Mouse (Mus musculus) kidney, postnatal 4 days (tissue): ENCODE results near the gene Car14.
"Not testable (repeated sequence)": the region's sequence is repeated elsewhere in the genome, so short reads cannot be mapped to it uniquely, and the experiment has no call there.

Experiments used
- DNase-seq, 2 experiments: peaks; one replicate each; pipeline ENCODE4 v3.0.0; 2021; ENCODE audit warnings: mixed read lengths in 2 of 2

Gene Car14

GRCm38 (mm10) chr3:95924185-95924584 lies 19.7 kb upstream of the Car14 start:
- no peak for DNase-seq

- not testable (repeated sequence) for DNase-seq
Measured at GRCm38 (mm10) chr3:95923429-95923828, 18.9 kb upstream of the Car14 start.

GRCm38 (mm10) chr3:95920532-95920931 lies 16.0 kb upstream of the Car14 start:
- not testable (repeated sequence) for DNase-seq

DNA sequence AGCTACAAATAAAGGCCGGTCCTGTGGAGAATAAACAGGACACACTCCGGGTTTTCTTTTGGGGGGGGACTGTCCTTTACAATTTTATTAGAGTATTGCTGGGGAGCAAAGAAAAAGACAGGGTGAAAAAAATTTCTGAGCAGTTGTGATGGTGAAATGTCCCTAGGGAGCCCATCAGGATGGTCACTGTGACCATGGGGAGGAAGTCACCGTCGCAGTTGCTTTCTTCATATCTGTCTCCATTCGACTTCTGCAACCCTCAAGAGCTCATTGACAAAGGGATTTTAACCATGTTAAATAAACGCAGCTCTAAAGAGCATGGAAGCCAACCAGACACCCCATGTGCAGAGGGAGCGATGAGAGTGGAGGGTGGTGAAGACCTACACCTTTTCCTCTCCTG lies 12.3 kb upstream of the Car14 start:
- DNase-seq: no peak

GRCm38 (mm10) chr3:95914706-95915105 lies 10.2 kb upstream of the Car14 start:
- DNase-seq: no peak

DNA sequence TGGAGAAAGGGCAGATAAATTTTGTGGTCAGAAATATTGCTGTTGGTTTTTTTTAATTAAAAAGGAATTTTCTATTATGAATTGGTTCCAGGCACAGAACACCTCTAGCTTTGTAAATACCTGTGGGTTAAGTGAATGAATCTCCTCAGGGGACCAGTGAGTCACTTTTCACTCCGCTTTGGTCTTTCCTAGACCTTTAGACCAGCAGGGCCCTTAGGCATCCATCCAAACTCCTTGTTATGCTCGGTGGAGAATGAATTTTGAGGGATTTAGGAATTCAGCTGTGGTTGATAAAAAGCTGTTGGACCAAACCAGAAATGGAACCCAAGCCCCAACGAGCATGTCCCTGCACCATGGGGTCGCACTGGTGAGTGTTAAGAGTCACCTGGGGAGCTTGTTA lies 3.1 kb upstream of the Car14 start:
- DNase-seq: no peak

DNA sequence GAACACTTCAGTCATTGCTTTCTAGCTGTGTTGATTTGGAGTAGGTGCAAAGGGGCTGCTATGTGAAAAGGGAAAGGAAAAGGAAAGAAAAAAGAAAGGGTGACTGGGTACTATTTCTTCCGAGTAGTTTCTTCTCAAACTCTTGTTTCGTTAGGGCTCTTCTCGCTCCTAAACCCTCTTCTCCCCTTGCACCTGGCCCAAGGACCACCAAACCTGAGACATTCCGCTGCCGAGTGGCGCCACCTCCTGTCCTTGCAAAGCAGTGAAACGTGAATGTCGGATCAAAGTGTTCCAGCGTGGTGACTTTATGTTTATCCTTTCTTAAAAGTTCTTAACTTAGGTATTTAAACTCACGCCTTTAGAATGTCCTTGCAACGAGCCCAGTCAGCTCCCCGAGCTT lies 2.4 kb upstream of the Car14 start:
- DNase-seq: peak; percentile 77 to 82

DNA sequence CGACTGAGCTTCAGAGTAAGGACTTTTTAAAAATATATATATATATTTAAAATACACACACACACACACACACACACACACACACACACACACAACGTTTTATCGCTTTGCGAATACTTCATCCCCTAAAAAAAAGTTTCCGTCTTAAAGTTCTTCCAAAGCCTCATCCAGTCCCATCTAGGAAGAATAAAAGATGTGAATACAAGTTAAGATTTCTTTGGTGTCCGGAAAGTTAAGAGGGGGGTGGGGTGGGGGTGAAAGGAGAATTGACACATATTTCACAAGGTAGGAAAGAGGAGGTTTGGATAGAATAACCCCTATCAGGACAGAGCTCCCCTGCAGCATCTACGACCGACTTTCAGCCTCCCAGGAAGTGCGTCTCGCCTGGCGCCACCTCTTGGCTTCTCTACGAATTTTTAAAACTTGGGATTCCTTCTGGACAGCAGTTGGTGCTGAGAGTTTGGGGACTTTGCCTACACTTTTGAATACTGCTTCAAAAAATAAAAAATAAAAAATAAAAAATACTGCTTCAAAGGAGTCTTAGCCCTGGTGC lies 1.5 kb upstream of the Car14 start:
- peak; percentile 70 to 78 for DNase-seq

- peak; percentile 49 to 65 for DNase-seq
Measured at GRCm38 (mm10) chr3:95905146-95905939, 852 bp upstream of the Car14 start.

GRCm38 (mm10) chr3:95903753-95904502 lies 563 bp downstream of the Car14 start:
- peak in 1 of 2 experiments; percentile 51 for DNase-seq

GRCm38 (mm10) chr3:95902643-95903042 lies 1.8 kb downstream of the Car14 start:
- no peak for DNase-seq

DNA sequence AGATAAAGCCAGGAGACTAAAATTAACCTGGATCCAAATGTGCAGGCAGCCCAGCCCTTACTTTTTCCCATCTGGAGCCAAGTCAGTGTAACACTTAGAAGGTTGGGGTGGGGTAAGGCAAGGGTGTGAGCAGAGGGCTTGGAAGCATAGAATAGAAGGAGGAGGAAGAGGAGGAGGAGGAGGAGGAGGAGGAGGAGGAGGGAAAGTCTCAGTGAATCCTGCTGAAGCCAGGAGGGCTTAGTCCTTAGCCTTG lies 2.2 kb downstream of the Car14 start:
- DNase-seq: no peak

GRCm38 (mm10) chr3:95901616-95902372 lies 2.7 kb downstream of the Car14 start:
- DNase-seq: peak in 1 of 2 experiments; percentile 55

- no peak for DNase-seq
Measured at GRCm38 (mm10) chr3:95899800-95900524, 4.5 kb downstream of the Car14 start.

- DNase-seq: not testable (repeated sequence)
Measured at GRCm38 (mm10) chr3:95895501-95895900, 9.0 kb downstream of the Car14 start.

DNA sequence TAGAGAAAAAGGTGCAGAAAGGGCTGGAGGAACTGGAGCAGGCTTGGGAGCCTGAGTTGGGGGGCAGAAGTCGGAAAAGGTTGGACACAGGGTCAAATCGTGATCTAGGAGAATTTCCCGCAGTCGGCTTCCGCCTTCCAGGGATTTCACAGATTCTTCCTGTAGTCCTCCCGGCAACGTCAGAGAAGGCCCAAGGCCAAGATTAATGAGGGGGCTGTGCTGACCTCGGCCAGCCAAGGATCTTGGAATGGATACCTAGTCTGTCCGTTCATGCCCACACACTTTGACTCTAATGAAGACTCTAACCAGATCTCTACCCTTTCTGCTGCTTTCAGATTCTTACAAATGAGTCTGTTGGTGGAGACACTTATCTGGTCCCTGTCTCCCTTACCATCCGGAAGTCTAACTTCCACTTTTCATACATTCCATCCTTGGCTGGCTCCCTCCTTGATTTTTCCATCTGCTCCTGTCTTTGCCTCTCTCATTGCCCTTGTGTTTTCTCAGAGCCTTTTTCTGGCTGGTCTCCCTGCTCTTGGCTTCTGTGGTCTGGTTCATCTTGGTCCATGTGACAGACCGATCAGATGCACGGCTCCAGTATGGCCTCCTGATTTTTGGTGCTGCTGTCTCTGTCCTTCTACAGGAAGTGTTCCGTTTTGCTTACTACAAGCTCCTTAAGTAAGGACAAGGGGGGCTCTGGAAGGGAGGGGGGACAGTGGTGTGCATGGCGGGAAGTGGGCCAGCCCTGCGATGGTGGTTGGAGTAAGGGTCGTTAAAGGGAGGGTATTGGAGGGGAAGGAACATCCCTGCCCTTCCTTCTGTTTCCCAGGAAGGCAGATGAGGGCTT lies 10.0 kb downstream of the Car14 start:
- DNase-seq: peak; percentile 77 to 84

GRCm38 (mm10) chr3:95893606-95894316 lies 10.7 kb downstream of the Car14 start, which contains the start of gene Aph1a:
Gene Aph1a (plus strand): TSS chr3:95893969.
- DNase-seq: peak; percentile 95 to 97

DNA sequence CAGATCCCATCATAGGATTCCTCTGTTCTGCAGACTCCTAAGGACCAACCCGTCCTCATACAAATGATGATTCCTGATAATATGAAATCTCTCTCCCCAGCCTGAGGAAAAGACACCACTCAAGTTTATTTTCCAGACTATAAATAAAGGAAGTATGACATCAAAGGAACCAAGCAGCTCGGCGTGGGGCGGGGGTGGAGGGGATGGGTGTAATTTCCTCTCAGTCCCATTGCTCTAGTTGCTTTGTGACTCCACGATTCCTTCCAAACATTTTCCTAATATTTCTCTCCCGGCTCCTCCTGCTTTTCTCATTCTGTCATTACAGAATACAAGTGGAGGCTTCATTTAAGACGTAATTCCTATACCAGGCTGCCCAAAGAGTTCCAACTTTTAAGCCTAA lies 11.4 kb downstream of the Car14 start:
- DNase-seq: peak; percentile 42 to 59

GRCm38 (mm10) chr3:95892066-95893052 lies 12.1 kb downstream of the Car14 start:
- DNase-seq: no peak
